Mouse (Mus musculus) neural tube, embryonic 11.5 days (tissue): Measurements from ENCODE around the gene 2410137M14Rik. TPM values are rescaled to one million over a fixed set of nuclear protein-coding genes. Genes with fewer than 3 reads are reported as not detected.

Experiments
- ATAC-seq: fragments of 200-750 bp; cut with Nextera tagmentation; 2 replicates; pipeline ENCODE4 v1.8.0; 2017; ENCODE audit warnings: moderate number of reproducible peaks, mild to moderate bottlenecking, moderate TSS enrichment, moderate library complexity; ENCODE audit not compliant: insufficient read depth, low FRiP score, low TSS enrichment
- DNase-seq: peaks from one replicate; pipeline ENCODE4 v3.0.0-alpha.2; 2015; ENCODE audit warnings: low spot score
- H3K27ac ChIP-seq: fragments of 300-500 bp; sonication (generic); 2 replicates; pipeline ENCODE4 v1.5.1; 2014; ENCODE audit warnings: low read depth, mild to moderate bottlenecking, low read length
- H3K27me3 ChIP-seq: fragments of 300-500 bp; sonication (generic); 2 replicates; pipeline ENCODE4 v1.6.1; 2014; ENCODE audit warnings: mild to moderate bottlenecking, low read length, mixed read lengths; ENCODE audit not compliant: control insufficient read depth, insufficient read depth
- H3K36me3 ChIP-seq: fragments of 300-500 bp; sonication (generic); 2 replicates; pipeline ENCODE4 v1.6.1; 2014; ENCODE audit warnings: mild to moderate bottlenecking, low read length, moderate library complexity, mixed read lengths; ENCODE audit not compliant: control insufficient read depth, insufficient read depth
- H3K4me1 ChIP-seq: fragments of 300-500 bp; sonication (generic); 2 replicates; pipeline ENCODE4 v1.6.1; 2014; ENCODE audit warnings: low read length, mixed read lengths; ENCODE audit not compliant: control insufficient read depth, insufficient read depth
- H3K4me2 ChIP-seq: fragments of 300-500 bp; sonication (generic); 2 replicates; pipeline ENCODE4 v1.6.1; 2014; ENCODE audit warnings: low read depth, mild to moderate bottlenecking, moderate library complexity
- H3K4me3 ChIP-seq: fragments of 300-500 bp; sonication (generic); 2 replicates; pipeline ENCODE4 v1.5.1; 2014; ENCODE audit warnings: low read depth, low read length
- H3K9ac ChIP-seq: fragments of 300-500 bp; sonication (generic); 2 replicates; pipeline ENCODE4 v1.6.1; 2014; ENCODE audit warnings: mild to moderate bottlenecking, low read length
- H3K9me3 ChIP-seq: fragments of 300-500 bp; sonication (generic); 2 replicates; pipeline ENCODE4 v1.6.1; 2016; ENCODE audit warnings: low read length; ENCODE audit not compliant: control insufficient read depth
- WGBS: fragments of 180-500 bp; shearing (Covaris S2); extraction: QIAGEN DNeasy Blood & Tissue Kit; methylation state at CpG from one replicate; pipeline ENCODE4 v1.1.7; 2014; 5-methylcytosine and 5-hydroxymethylcytosine counted together
- polyA plus RNA-seq: library from polyadenylated mRNA; unstranded; fragments of >200 nt; fragmentation: Nextera tagmentation; extraction: Ambion mirVana; gene quantifications from 2 replicates; pipeline ENCODE4 v1.2.1, GENCODE M21; 2014

The 2410137M14Rik gene
- polyA plus RNA-seq, 1 experiment from 2014 or later: not detected

DNA sequence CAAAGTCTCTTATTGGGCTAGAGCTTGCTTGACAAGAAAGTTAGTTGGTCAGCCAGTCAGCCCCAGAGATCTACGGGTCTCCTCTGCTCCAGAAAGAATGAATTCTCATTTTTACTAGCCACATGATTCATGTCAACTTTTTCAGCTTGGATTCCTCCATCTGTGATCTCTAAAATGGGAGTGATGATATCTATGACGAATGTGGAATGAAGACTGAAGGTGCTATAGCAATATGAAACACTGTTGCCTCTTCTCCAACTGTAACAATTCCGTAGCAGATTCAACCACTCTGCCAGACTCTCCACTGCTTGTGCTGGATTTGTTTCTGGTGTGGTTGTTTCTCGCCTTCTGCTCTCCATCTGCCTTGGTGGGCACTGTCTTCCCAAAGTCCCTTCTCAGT, 49.9 kb downstream of the 2410137M14Rik start:
- 79% methylated on average over 4 of the region's 4 CpGs for WGBS
- no peak overlapping the region for H3K9ac ChIP-seq
- H3K36me3 ChIP-seq: no peaks in the 10 kb centered on the region
- DNase-seq (no peak), ATAC-seq (no peak)
- H3K27me3 ChIP-seq: no peaks in the 10 kb centered on the region
- no peak overlapping the region for H3K4me3 ChIP-seq
- no peaks in the 10 kb centered on the region for H3K9me3 ChIP-seq
- H3K27ac ChIP-seq: no peak overlapping the region
- no peaks in the 10 kb centered on the region for H3K4me1 ChIP-seq
- no peak overlapping the region for H3K4me2 ChIP-seq

DNA sequence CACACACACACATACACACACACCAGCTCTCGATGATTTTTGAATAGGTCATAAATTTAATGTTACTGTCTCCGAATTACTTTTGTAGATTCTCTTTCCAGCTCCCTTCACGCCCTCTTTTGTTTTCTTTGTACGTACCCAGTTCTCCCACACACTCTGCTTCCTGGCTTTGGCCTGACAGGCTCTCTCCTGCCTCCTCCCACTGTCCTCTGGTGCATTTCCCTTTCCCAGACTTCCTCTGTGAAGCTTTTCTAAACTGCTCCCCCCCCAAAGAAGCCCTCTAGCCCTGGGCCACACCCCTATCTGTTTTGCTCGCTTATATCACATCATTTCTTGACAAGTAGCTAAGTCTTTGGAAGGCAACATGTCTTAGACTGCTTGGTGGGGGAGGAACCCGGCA, 50.8 kb downstream of the 2410137M14Rik start:
- H3K4me2 ChIP-seq: no peak overlapping the region
- 74% methylated on average over 6 of the region's 6 CpGs for WGBS
- no peaks in the 10 kb centered on the region for H3K27me3 ChIP-seq
- H3K27ac ChIP-seq: no peak overlapping the region
- DNase-seq: no peak
- no peaks in the 10 kb centered on the region for H3K36me3 ChIP-seq
- no peaks in the 10 kb centered on the region for H3K9me3 ChIP-seq
- no peak for ATAC-seq
- no peak overlapping the region for H3K9ac ChIP-seq
- no peaks in the 10 kb centered on the region for H3K4me1 ChIP-seq
- H3K4me3 ChIP-seq: no peak overlapping the region

DNA sequence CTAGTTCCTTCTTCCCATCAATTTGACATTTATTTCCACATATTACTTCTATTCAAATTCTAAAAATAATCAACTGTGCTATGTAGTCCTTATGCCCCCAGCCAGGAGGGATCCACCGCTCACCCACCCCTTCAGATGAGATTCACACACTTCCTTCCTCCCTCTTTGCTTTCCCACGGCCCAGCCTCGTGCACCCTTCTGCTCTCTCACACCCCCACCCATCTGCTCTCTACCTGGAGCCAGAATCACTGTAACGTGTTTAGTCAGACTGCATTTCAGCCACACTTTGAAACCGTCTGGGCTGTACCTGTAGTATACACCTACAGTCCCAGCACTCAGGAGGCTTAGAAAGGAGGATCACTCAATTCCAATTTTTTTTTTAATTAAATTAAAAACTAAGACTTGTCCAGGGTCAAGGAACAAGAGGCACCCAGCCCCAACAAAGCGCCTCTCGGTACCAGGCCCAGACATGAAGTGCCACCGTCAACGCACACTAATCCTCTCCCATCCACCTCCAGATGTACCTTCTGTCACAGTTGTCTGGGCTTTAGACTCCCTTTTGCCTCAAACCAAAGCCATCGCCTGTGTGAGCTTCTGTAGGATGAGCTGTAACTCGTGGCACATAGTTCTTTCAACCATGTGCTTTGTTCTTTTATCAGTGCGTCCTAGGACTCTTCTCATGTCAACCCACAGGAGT, 51.7 kb downstream of the 2410137M14Rik start:
- Histone ChIP-seq H3K27ac (no peak overlapping the region), H3K9ac (no peak overlapping the region), H3K4me3 (no peak overlapping the region), H3K4me1 (no peaks in the 10 kb centered on the region), H3K36me3 (no peaks in the 10 kb centered on the region), H3K9me3 (no peaks in the 10 kb centered on the region), H3K27me3 (no peaks in the 10 kb centered on the region), H3K4me2 (no peak overlapping the region)
- 78% methylated on average over 12 of the region's 12 CpGs for WGBS
- DNase-seq (no peak), ATAC-seq (no peak)

Other genes starting within 250 kb of the 2410137M14Rik start
- not detected in 2 replicates for gene H2-M10.5, start 208.3 kb downstream of the 2410137M14Rik start, polyA plus RNA-seq
- not detected in 2 replicates for gene H2-M10.6, start 169.1 kb downstream of the 2410137M14Rik start, polyA plus RNA-seq
- gene Trim26, start 144.1 kb downstream of the 2410137M14Rik start, polyA plus RNA-seq: 33.7 and 37.5 TPM in 2 replicates
- 0.42 and 0.66 TPM in 2 replicates for gene Trim15, start 114.0 kb downstream of the 2410137M14Rik start, polyA plus RNA-seq
- 5.7 and 7.5 TPM in 2 replicates for gene Trim10, start 111.7 kb downstream of the 2410137M14Rik start, polyA plus RNA-seq
- gene Trim40, start 91.1 kb downstream of the 2410137M14Rik start, polyA plus RNA-seq: not detected in 2 replicates
- not detected in 2 replicates for gene Trim31, start 83.1 kb downstream of the 2410137M14Rik start, polyA plus RNA-seq
- gene Rnf39, start 38.3 kb downstream of the 2410137M14Rik start, polyA plus RNA-seq: 0.93 and 1.1 TPM in 2 replicates
- 151 and 162 TPM in 2 replicates for gene Ppp1r11, start 29.5 kb downstream of the 2410137M14Rik start, polyA plus RNA-seq
- 84.7 and 90.2 TPM in 2 replicates for gene Znrd1, start 22.7 kb downstream of the 2410137M14Rik start, polyA plus RNA-seq
- gene Znrd1as, start 22.6 kb downstream of the 2410137M14Rik start, polyA plus RNA-seq: 7.8 and 8.1 TPM in 2 replicates
- gene H2-M5, start 8.3 kb upstream of the 2410137M14Rik start, polyA plus RNA-seq: 0.59 and 1.1 TPM in 2 replicates
- 128 and 135 TPM in 2 replicates for gene Zfp57, start 19.9 kb upstream of the 2410137M14Rik start, polyA plus RNA-seq
- gene Mog, start 42.2 kb upstream of the 2410137M14Rik start, polyA plus RNA-seq: 0.23 and 0.40 TPM in 2 replicates
- gene Gabbr1, start 64.7 kb upstream of the 2410137M14Rik start, polyA plus RNA-seq: 21.3 and 22.7 TPM in 2 replicates
- not detected in 2 replicates for gene Olfr90, start 107.3 kb upstream of the 2410137M14Rik start, polyA plus RNA-seq
- not detected in 2 replicates for gene Olfr91, start 117.0 kb upstream of the 2410137M14Rik start, polyA plus RNA-seq
- gene Olfr92, start 138.9 kb upstream of the 2410137M14Rik start, polyA plus RNA-seq: not detected in 2 replicates
- not detected in 2 replicates for gene Olfr93, start 180.3 kb upstream of the 2410137M14Rik start, polyA plus RNA-seq
- gene Ubd, start 212.7 kb upstream of the 2410137M14Rik start, polyA plus RNA-seq: not detected in 2 replicates
- gene Olfr94, start 219.8 kb upstream of the 2410137M14Rik start, polyA plus RNA-seq: not detected in 2 replicates
- gene Olfr95, start 231.9 kb upstream of the 2410137M14Rik start, polyA plus RNA-seq: not detected in 2 replicates
- not detected in 2 replicates for gene Olfr96, start 238.9 kb upstream of the 2410137M14Rik start, polyA plus RNA-seq